Mouse (Mus musculus) small intestine, adult 2 months (tissue): ENCODE measurements around the gene Gm6583. TPM values are rescaled to one million over a fixed set of nuclear protein-coding genes. Genes with fewer than 3 reads are reported as not detected.
A peak's percentile ranks its signal among the peaks of the same experiment; 100 is the strongest.

ENCODE experiments used
- H3K27ac ChIP-seq: fragments of 200-500 bp; 2 replicates; pipeline ENCODE4 v1.5.1; 2012; ENCODE audit warnings: low read depth, low read length, control low read depth, inconsistent platforms; ENCODE audit not compliant: insufficient read depth
- H3K27me3 ChIP-seq: fragments of 200-500 bp; 2 replicates; pipeline ENCODE4 v1.6.1; 2012; ENCODE audit warnings: mild to moderate bottlenecking, moderate library complexity, low read length, inconsistent platforms; ENCODE audit not compliant: control insufficient read depth, insufficient read depth
- H3K36me3 ChIP-seq: fragments of 200-500 bp; 2 replicates; pipeline ENCODE4 v1.6.1; 2012; ENCODE audit warnings: mild to moderate bottlenecking, low read length, control low read depth, inconsistent platforms; ENCODE audit not compliant: control insufficient read depth, insufficient read depth
- H3K4me1 ChIP-seq: fragments of 200-500 bp; 2 replicates; pipeline ENCODE4 v1.6.1; 2012; ENCODE audit warnings: low read length, inconsistent platforms, mixed read lengths; ENCODE audit not compliant: control insufficient read depth, insufficient read depth, insufficient read length
- H3K4me3 ChIP-seq: fragments of 200-500 bp; 2 replicates; pipeline ENCODE4 v1.5.1; 2012; ENCODE audit warnings: low read depth, mild to moderate bottlenecking, control low read depth, inconsistent platforms, low read length, moderate library complexity
- CTCF ChIP-seq: fragments of 200-500 bp; IDR thresholded peaks from 2 replicates; pipeline ENCODE4 v1.5.1; 2012; ENCODE audit warnings: low read depth, mild to moderate bottlenecking, control low read depth, inconsistent platforms, low read length, moderate library complexity, mixed read lengths; ENCODE audit not compliant: insufficient replicate concordance, insufficient read length; ENCODE audit errors: extremely low read depth
- POLR2A ChIP-seq: fragments of 200-500 bp; IDR thresholded peaks from 2 replicates; pipeline ENCODE4 v1.6.1; 2012; ENCODE audit warnings: low read depth, mild to moderate bottlenecking, control low read depth, inconsistent platforms, low read length, moderate library complexity
- WGBS: fragments of 180-500 bp; shearing (Covaris S2); methylation state at CpG from one replicate; pipeline ENCODE4 v1.1.7; 2018; 5-methylcytosine and 5-hydroxymethylcytosine counted together
- polyA plus RNA-seq: library from polyadenylated mRNA; depleted of rRNA; stranded (reverse); fragments of >200 nt; gene quantifications from 2 replicates; pipeline ENCODE4 v1.2.3, GENCODE M21; 2012

Gene Gm6583
- polyA plus RNA-seq, 1 experiment, result not detected

DNA sequence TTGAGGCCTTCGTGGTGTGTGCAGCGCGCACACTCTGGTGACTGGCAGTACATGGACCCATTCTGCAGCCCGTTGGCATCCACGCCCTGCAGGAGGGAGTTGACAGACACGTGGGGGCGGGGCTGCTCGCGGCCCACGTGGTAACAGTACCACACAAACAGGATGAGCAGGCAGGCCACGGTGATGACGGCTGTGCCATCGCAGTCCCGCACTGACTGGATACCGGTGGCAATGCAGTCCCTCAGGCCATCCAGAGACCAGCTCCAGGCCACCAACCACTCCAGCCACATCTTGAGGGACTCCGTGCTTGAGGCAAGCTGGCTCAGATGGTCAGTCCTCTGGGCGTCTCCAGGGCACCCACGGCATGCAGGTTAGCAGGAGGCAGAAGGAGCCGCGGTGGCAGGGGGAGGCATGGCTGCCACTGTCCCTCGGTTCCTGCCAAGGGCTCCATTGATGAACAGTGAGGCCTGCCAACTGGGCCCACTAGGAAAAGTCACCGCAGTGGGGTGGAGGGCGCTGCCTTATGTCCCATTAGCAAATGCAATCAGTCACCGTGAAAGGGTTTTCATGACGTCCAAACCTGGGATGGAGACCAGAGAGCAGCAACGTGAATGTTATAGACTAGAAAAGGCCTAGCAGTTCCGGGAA is 36.0 kb upstream of the Gm6583 start:
- H3K4me1 ChIP-seq, result no peaks in the 10 kb centered on the region
- H3K4me3 ChIP-seq, result no peak overlapping the region
- no peaks in the 10 kb centered on the region for H3K36me3 ChIP-seq
- 60% methylated on average over 27 of the region's 27 CpGs for WGBS
- peaks cover 28% of the 10 kb centered on the region for H3K27me3 ChIP-seq
- H3K27ac ChIP-seq, result no peak overlapping the region
- no peak for TF ChIP-seq CTCF
- no peak for TF ChIP-seq POLR2A

DNA sequence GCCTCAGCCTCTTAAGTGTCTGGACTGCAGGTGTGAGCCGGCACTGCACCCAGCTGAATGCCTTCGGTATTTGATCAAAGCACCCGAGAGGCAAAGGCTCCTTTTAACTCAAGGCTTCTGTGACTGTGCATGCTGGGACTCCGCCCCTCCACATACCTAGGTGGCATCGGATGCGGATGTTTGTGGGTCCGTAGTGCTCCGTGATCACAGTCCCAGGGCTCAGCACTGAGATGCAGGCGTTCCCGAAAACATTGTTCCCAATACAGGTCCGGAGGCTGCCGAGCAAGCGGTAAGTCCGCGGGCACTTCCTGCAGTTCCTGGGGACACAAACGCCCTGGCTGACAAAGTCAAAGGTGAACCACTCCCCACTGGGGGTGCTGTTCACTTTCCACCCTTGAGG is 35.2 kb upstream of the Gm6583 start:
- Histone ChIP-seq H3K27ac (no peak overlapping the region), H3K27me3 (peaks cover 28% of the 10 kb centered on the region), H3K4me3 (no peak overlapping the region), H3K36me3 (no peaks in the 10 kb centered on the region), H3K4me1 (no peaks in the 10 kb centered on the region)
- TF ChIP-seq POLR2A (no peak), CTCF (no peak)
- 41% methylated on average over 16 of the region's 16 CpGs for WGBS

DNA sequence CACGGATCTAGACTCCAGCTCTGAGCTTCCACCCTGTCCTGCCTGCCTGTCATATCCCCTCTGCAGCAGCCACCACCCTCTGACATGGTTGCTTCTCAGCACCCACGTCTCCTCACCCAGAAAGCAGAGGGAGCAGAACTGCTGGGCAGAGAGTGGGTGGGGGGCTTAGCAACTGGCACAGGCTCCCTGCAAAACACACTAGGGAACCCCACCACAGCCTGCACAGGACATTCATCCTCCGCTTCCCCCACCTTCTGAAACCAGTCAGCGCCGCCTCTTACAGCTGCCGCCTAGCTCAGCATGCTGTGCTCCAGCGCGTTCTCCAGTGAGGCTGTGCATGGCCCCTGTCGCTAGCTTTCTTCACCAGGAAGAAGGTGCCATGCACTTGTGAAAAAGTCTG is 33.5 kb upstream of the Gm6583 start:
- H3K4me1 ChIP-seq, result no peaks in the 10 kb centered on the region; the same call in 1 of the 2 replicates
- TF ChIP-seq CTCF (no peak), POLR2A (no peak)
- no peak overlapping the region for H3K4me3 ChIP-seq
- peaks cover 15% of the 10 kb centered on the region; the same call in 1 of the 2 replicates for H3K27me3 ChIP-seq
- no peak overlapping the region for H3K27ac ChIP-seq
- WGBS, result 78% methylated on average over 9 of the region's 9 CpGs
- no peaks in the 10 kb centered on the region for H3K36me3 ChIP-seq

DNA sequence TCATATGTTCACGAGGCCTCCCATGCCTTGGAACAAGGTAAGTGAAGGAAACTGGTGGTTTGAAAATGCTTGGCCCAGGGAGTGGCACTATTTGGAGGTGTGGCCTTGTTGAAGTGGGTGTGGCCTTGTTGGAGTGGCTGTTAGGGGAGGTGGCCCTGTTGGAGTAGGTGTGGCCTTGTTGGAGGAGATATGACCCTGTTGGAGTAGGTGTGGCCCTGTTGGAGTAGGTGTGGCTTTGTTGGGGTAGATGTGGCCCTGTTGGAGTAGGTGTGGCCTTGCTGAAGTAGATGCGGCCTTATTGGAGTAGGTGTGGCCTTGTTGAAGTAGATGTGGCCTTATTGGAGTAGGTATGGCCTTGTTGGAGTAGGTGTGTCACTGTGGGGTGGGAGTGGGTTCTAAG is 30.1 kb upstream of the Gm6583 start:
- no peaks in the 10 kb centered on the region for H3K27me3 ChIP-seq
- no peak overlapping the region for H3K27ac ChIP-seq
- TF ChIP-seq CTCF (no peak), POLR2A (no peak)
- H3K4me3 ChIP-seq, result no peak overlapping the region
- H3K36me3 ChIP-seq, result no peaks in the 10 kb centered on the region
- H3K4me1 ChIP-seq, result peaks cover 5% of the 10 kb centered on the region
- 46% methylated on average over 2 of the region's 2 CpGs for WGBS

DNA sequence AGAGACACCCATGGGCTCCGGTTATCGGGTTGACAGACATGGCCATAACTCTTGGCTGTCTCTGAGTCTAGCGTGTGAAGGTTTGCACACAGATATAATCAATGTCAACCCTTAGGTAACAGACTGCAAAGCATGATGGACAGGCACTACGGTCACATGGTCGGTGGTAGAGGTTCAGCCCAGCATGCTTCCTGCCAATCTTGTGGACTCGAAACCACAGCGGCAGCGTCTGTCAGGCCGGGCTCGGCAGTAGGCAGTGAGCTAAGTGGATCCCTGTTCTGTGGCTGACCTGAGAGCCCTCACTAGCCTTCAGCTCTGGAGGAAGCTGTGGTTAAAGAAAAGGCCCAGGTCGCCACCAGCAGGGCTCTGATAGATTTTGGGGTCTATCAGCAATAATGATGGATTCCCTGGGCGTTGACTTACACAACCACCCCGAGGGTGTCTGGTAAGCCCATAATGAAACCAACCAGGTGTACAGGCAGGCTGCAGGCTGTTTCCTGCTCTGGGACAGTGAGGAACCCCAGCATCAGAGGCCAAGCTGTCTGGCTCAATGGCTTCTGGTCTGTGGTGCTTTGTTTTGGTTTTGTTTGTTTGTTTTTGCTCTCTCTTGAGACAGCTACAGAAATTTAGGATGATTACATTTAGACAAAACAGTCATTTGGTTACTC is 29.1 kb upstream of the Gm6583 start:
- TF ChIP-seq POLR2A (no peak), CTCF (no peak)
- 76% methylated on average over 13 of the region's 13 CpGs for WGBS
- Histone ChIP-seq H3K4me1 (peaks cover 5% of the 10 kb centered on the region), H3K4me3 (no peak overlapping the region), H3K27me3 (no peaks in the 10 kb centered on the region), H3K27ac (no peak overlapping the region), H3K36me3 (no peaks in the 10 kb centered on the region)

DNA sequence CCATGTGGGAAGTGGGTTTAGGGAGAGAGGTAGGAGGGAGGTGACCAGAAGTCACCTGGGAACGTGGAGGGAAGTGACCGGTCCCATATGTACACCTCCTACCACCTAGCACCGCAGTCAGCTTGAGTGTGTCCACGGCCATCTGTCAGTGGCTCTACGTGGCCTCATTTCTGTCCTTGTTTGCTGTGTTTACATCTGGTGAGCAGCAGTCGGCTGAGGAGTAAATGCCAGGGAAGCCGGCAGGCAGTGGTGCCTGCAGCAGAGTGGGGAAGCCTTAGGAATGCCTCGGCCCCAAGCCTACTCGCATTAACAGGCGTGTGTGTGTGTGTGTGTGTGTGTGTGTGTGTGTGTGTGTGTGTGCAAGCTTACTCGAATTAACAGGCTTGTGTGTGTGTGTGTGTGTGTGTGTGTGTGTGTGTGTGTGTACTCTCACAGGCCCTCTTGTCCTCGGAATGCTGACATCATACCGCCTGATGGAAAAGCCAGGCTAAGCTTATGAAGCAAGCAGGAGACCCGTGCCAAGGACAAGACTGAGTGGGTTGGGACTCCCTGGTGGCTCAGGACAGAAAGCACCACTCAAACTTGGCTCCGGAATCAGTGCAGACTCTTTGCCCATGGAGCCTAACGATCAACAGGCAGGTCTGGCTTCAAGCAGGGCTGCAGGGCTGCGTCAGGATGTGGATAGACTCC is 27.0 kb upstream of the Gm6583 start:
- TF ChIP-seq POLR2A, result no peak
- TF ChIP-seq CTCF, result no peak
- 48% methylated on average over 17 of the region's 17 CpGs for WGBS
- H3K4me3 ChIP-seq, result no peak overlapping the region
- H3K36me3 ChIP-seq, result peaks cover 9% of the 10 kb centered on the region
- H3K27ac ChIP-seq, result 0 out of 2 replicates have a peak overlapping the region, but pooled peaks have one; percentile 4
- no peaks in the 10 kb centered on the region for H3K27me3 ChIP-seq
- peaks cover 5% of the 10 kb centered on the region for H3K4me1 ChIP-seq

DNA sequence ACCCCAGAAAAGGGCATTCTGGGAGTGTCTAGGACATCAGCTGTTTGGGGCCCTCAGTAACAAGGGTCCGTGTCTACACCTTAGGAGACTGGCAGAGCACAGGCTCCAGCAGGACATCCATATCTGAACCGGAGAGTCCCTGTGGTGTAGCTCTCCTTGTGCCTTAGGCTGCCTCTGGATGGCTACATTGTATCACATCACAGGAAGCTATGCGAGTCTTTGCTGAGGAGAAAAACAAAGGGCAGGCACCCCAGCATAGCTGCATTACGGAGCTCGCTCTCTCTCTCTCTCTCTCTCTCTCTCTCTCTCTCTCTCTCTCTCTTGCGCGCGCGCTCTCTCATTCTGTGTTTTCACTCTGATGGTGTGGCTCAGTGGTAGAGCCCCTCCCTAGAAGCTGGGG is 26.2 kb upstream of the Gm6583 start:
- H3K27ac ChIP-seq, result 0 out of 2 replicates have a peak overlapping the region, but pooled peaks have one; percentile 4
- no peaks in the 10 kb centered on the region for H3K27me3 ChIP-seq

More for the DNA sequence above, 26.2 kb upstream of the Gm6583 start:
- no peak overlapping the region for H3K4me3 ChIP-seq
- H3K4me1 ChIP-seq, result peaks cover 5% of the 10 kb centered on the region
- no peak for TF ChIP-seq POLR2A
- WGBS, result 67% methylated on average over 9 of the region's 9 CpGs
- H3K36me3 ChIP-seq, result peaks cover 9% of the 10 kb centered on the region
